ENCODE assay signal across 9 mouse cellular contexts in genomic region chr15:78572658-78573397, GRCm38 (mm10). TPM values are rescaled to one million over a fixed set of nuclear protein-coding genes. Genes with fewer than 3 reads are reported as not detected.
DNase-seq lines count a peak whose midpoint lies in the region.
"Had no signal": no experiment of that assay in that cellular context is flagged by ENCODE, and none has a peak within 500 bp of the region (broad histone marks: within the 10 kb centered on the region; RNA-seq: fewer than 3 reads in every experiment).

Rac2 (minus strand) TSS chr15:78572783.

- DNase-seq in CD4-positive helper T cell, adult 2 months (ENCODE audit: low read depth, low spot score): peak; percentile 80
- DNase-seq in liver: peak; percentile 73
- peak; percentile 76 to 80 for DNase-seq in natural killer cell, adult 2 months (ENCODE audit: low spot score in 2 of 2)
- DNase-seq in cerebellum, adult 9-11 months: no peak
- no peak for DNase-seq in cerebellum, adult 11-12 months
- DNase-seq in right cerebral cortex, postnatal 25 days: no peak
- no peak for DNase-seq in layer of hippocampus, adult 18-20 months (ENCODE audit: low spot score in 2 of 2)

- no peaks in the 10 kb centered on the region for H3K4me1 ChIP-seq in brown adipose tissue, adult 24 weeks (ENCODE audit: control insufficient read depth, insufficient read depth, insufficient read length, low read length)
- H3K4me1 ChIP-seq: limb, embryonic 12.5 days had no signal

- peak within 1 kb of the TSS; percentile 54 for H3K27ac ChIP-seq in brown adipose tissue, adult 24 weeks (replicated peaks; ENCODE audit: low read depth, low read length)
- H3K27ac ChIP-seq: limb, embryonic 12.5 days had no signal

- peak within 1 kb of the TSS; percentile 54 for H3K4me3 ChIP-seq in brown adipose tissue, adult 24 weeks (ENCODE audit: insufficient read depth, low read depth, low read length)
- H3K4me3 ChIP-seq: limb, embryonic 12.5 days had no signal

RNA-seq across cellular contexts. Expression of gene Rac2, which starts in this region (rescaled TPM):
- 3.6 and 8.2 TPM in 2 replicates for polyA plus RNA-seq in brown adipose tissue, adult 24 weeks (2012; ENCODE audit: insufficient read depth, insufficient read length, missing spikeins)
- 1 to 10 TPM; 1.4 to 1.9 TPM for total RNA-seq in layer of hippocampus, adult 18-20 months (2021)

Comparison
In these comparisons a context has a peak if more than half of its experiments do, and no peak if none do; other contexts are left out.
1. DNase-seq: peak in CD4-positive helper T cell, adult 2 months (single experiment), liver (single experiment) and natural killer cell, adult 2 months (2 of 2); none in cerebellum, adult 9-11 months (single experiment), cerebellum, adult 11-12 months (single experiment), right cerebral cortex, postnatal 25 days (single experiment) and layer of hippocampus, adult 18-20 months (0 of 2).